Mouse (Mus musculus) gonadal fat pad, adult 2 months (tissue): ENCODE measurements at regions not wholly inside any gene's neighbourhood (a gene's known extent, or its start where the extent isn't known, plus 50 kb on each side); places are given as distances from the start of the nearest gene placed in this dataset.

Experiments
- DNase-seq: peaks from one replicate; pipeline ENCODE4 v3.0.0-alpha.2; 2012; ENCODE audit warnings: low read depth

DNA sequence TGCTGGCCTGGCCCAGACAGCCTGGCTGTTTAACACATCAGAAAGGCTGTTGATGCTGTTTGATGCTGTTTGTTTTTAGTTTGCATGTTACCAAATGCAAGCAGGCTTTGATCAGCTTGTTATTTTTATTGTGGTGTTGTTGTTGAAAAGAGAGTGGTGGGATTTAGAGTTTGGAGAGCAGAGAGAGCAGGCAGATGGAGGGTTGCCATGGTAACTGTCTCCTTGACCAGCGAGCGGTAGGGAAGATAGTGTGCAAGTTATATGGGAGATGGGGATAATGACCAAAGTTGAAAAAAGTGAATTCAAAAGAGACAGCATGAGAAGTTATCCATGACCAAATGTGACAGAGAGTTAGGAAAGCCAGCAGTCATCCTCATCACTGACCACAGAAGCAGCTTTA lies 83.3 kb downstream of the Cmc2 start:
- no peak for DNase-seq

DNA sequence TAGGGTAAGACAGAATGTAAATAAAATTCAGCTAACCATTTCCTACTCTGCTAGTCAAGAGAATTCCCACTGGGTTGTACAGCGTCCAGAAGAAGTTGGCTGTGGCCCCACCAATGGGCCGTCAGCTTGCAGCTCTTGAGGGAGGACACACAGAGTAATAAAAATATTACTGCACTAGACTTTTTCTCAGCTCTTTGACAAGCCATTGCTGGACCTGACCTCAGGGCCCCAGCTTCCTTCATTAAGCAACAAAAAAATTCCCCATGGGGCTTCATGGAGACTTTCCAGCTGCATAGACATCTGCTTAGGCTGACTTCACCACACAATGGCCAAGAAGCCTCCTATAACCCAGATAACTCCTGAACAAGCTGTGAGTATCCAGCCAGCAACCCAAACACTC lies 89.1 kb downstream of the Cmc2 start:
- no peak for DNase-seq

DNA sequence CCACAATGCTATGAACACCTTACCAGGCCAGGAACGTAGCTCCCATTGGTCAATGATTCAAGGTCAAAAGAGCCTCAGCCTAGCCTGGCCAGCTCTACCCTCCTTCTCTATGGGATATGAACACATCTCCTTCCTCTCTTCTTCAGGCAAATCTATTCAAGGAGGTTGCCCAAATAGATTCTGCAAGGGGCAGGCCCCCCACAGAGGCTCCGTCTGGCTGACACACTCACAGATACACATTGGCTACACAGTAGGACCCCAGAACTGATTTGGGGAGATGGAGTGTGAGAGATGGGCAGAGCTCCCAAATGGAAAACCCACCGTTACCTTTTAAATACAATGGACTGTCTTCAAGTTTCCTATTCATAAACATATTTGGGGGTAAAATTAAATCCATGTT lies 91.6 kb downstream of the Cmc2 start:
- DNase-seq: no peak

DNA sequence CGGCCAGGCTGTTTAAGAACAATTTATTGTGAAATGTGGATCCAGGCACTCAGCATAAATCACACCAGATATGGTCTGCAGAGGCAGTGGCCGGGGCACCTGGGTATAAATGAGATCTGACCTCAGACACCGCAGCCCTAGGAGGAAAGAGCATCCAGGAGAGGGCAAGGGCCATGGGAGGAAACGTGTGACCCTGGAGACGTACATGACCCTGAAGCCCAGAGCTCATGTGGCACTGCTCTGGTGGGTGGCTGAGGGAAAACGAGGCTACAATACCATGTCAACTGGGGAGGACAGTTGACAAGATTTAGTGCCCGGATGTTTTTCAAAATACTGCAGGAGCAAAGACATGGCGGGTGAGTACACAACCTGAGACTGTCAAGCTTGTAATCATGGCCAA lies 93.0 kb downstream of the Cmc2 start:
- DNase-seq: no peak

DNA sequence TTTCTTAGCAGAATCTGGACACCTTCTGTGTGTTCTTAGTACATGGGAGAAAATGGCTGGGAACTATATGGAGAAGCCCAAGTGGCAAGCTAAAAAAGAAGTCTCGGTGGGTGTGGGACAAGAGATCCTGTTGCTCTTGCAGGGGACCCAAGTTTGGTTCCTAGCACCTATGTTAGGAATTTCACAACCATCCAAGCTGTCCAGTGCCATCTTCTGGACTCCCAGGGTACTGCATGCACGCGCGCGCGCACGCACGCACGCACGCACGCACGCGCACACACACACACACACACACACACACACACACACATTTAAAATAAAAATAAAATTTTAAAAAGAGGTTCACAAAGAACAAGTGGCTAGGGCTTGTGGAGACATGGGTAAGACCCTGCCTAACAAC lies 94.1 kb downstream of the Cmc2 start:
- DNase-seq: no peak

DNA sequence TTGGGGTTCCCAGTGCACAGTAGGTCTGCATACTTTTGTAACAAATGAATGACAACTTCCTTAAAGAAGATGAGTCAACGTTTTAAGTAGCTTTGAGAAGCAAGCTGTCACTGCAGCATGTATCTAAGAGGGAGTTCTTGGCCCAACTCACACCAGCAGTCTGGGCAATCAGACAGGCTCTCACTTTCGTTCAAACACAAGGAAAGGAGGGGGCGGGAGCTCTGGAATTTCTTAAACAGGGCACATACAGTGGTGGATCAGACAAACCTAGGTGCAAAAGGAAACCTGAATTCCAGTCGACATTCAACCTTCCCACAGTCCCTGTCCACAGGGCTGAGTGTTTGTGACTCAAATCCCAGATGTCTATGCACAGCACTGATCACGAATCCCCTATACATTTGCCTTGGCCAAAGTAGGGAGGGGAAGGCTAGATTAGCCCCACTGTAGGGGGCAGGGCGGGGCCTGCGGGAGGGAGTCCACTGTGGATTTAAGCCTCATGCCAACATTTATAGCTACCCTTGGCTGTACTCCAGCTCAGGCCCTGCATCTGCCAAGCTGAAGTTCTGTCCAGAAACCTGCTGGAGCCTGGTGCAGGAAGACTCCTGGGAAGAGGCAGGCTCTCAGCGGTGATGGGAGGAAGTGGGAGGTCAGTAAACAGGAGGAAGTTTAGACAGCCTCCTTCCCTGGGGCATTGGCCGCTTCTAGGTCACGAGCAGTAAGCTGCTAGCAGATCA lies 81.5 kb upstream of the Cdyl2 start:
- peak; percentile 44 for DNase-seq

DNA sequence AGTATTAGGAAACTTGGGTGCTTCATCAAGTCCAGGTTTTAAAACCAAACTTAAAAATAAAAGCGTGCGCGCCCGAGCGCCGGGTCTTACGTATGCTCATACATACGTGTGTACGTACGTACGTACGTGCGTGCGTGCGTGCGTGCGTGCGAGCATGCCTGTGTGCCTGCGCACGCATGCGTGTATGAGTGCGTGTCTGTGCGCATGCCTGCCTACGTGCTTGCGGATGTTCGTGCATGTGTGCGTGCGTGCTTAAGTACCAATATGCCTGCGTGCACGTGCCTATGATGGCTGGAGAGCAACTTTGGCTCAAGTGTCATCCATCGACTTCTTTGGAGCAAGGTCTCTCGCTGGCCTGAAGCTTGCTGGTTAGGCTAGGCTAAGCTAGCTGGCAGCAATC lies 68.5 kb upstream of the Cdyl2 start:
- no peak for DNase-seq

DNA sequence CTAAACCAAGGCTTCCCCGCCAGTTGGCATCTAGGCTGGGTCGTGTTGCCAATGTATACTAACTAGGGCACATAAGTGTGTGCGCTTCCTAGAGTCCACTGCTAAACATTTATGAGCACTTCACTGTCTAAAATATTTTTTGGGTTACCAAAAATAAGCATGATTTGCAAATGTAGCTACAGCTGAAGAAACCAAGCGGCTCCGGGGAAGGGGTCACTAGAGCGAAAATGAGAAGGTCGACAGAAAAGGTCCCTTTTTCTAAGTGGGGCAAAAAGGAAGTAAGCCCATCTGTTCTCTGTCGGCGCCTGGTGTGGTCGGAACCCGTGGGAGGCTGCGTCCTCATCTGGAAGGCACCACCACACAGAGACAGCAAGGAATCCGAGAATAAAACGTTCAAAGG lies 67.8 kb upstream of the Cdyl2 start:
- no peak for DNase-seq

DNA sequence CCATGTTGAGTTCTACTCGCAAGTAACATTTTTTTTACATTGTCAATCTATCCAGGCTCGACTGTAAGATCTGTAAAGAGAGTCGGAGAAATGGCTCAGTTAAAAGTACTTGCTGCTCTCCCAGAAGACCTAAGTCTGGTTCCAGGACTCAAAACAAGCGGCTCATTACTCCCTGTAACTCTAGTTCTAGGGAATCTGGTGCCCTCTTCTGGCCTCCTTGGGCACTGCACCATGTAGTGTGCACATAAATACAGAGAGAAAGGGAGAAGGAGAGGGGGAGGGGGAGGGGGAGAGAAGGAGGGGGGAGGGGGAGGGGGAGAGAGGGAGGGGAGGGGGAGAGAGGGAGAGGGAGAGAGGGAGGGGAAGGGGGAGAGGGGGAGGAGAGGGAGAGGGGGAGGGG lies 66.2 kb upstream of the Cdyl2 start:
- no peak for DNase-seq

DNA sequence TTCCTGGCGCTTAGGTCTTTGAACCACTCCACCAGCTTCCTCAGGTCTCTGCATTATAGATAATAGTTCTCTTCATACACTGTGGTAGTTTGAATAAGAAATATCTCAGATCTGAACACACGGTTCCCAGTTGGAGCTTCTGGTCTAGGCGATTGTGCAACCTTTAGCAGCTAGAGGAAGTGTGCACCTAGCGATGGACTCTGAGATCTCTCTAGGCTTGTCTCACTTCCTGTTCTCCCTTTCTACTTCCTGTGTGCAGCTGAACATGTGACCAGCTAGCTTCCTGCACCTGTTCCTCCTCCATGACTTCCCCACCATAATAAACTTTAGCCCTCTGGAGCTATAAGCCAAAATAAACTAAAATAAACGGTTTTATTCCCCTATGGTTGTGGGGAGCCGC lies 62.9 kb upstream of the Cdyl2 start:
- DNase-seq: no peak

DNA sequence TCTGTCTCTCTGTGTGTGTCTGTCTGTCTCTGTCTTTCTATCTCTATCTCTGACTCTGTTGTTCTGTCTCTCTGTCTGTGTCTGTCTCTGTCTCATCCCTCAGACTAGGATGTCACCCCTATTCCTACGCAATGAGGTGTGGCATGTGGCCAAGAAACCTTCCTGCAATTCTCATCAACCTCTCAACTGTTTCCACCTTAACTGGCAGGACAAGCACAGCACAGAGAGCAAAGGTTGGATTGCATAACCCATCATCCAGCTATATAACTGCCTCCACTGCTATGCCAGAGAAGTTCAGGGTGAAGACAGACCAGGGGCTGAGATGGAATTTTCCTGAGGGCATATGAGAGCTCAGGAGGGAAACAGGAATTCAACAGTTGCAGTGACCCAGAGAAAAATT lies 60.3 kb upstream of the Cdyl2 start:
- DNase-seq: peak; percentile 70

DNA sequence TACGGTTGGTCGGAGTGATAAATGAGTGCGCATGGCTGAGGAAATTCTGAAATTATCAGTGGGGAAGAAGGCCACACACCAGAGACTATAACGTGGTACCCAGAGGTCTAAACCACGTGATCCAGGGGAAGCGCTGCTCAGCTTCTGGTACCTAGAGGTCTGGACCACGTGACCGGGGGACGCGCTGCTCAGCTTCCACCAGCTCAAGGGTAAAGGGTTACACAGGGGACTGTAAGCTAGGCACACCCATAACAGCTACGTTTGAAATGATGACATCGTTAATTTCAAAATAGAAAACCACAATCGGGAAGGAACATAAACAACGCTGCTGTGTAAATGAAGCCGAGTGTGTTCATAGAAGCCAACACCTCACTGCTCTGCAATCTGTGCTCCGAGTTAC lies 57.5 kb upstream of the Cdyl2 start:
- DNase-seq: no peak
